Mouse (Mus musculus): Measurements from ENCODE around the gene Dip2a. TPM values are rescaled to one million over a fixed set of nuclear protein-coding genes. Genes with fewer than 3 reads are reported as not detected.

Dip2a gene
- polyA plus RNA-seq, 2 experiments: 8.3 to 32.2 TPM

DNA sequence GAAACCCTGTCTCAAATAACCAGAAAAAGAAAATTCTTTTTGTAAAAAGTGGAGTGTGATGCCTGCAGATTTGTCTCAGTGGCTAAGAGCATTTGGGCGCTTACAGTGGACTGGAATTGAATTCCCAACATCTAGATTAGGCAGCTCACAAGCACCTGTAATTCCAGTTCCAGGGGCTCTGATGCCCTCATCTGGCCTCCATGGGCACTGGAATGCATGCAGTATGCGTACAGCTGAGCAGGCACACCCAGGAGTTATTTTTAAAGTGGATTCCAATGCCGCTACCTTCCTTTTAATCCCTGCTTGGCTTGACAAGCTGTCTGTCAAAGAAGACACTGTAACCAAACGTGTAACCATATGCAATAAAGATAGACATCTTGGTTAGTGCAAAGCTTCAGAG, 105.7 kb downstream of the Dip2a start:
- no peak overlapping the region for H3K4me3 ChIP-seq (replicated peaks; ENCODE audit: low read length)
- no peak overlapping the region for H3K9ac ChIP-seq (ENCODE audit: low read depth, low read length, severe bottlenecking)
- H3K4me1 ChIP-seq (ENCODE audit: control insufficient read depth, insufficient read depth, low read length): peaks cover 8% of the 10 kb centered on the region
- H3K4me2 ChIP-seq (replicated peaks; ENCODE audit: low read depth, low read length, severe bottlenecking): no peak overlapping the region
- no peaks in the 10 kb centered on the region for H3K27me3 ChIP-seq (ENCODE audit: control insufficient read depth, insufficient read depth, low read length)
- DNase-seq (ENCODE audit: low spot score): no peak
- H3K36me3 ChIP-seq (ENCODE audit: control insufficient read depth, insufficient read depth, low read length): peaks cover 3% of the 10 kb centered on the region; the same call in 1 of the 2 replicates
- ATAC-seq (ENCODE audit: low FRiP score, low read depth): no peak
- H3K9me3 ChIP-seq (ENCODE audit: control insufficient read depth, low read length): no peaks in the 10 kb centered on the region
- no peak overlapping the region for H3K27ac ChIP-seq (replicated peaks; ENCODE audit: low read depth, low read length)
- no peak for TF ChIP-seq POLR2A (IDR thresholded peaks at IDR 0.05; ENCODE audit: borderline replicate concordance, extremely low read depth, insufficient read depth, insufficient read length)
- 62% methylated on average over 4 of the region's 4 CpGs for WGBS

DNA sequence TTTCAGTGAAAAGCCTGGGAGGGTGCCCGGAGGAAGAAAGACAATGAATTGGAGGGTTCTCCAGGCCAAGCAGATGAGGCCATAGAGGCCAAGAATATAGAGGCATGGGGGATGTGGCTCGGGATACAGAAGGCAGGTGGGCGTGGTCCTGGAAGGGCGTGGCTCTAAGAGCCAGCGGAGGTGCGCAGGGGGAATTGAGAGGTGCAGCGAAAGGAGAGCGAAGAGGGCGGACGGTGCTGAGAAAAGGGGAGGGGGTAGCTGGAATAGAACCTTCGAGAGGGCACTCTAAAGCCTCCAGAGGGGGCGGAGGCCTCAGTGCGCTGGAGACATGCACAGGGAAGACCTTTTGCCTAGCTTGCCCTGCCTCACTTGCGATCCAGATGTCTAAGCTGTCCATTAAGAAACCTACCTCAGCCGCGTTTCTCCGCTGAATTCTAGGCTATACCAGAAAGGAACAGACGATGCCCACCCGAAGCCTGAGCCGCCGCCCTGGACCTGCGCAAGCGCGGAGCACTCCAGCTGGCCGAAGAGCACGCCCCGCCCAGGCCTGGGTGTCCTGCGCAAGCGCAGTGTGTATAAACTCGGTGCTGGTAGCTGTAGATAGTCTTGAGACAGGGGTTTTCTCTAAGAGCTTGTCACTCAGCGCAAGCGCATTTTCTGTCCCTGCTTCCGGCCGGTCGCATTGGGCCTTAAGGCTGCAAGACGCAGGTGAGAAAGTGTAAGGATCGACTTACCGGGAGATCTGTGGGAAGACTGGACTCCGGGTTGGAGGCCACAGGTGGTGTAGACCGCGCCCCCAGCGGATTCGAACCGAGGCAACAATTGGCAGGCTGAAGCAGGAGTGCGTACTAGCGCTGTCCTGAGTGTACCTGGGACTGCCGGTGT, 107.5 kb downstream of the Dip2a start, which contains the start of gene Prmt2:
Gene Prmt2 (minus strand): TSS at position 525 of the 885 bp plus-strand sequence.
- Histone ChIP-seq H3K9me3 (ENCODE audit: control insufficient read depth, low read length) (no peaks in the 10 kb centered on the region), H3K4me3 (replicated peaks; ENCODE audit: low read length) (peak within 1 kb of the TSS; percentile 66), H3K27ac (replicated peaks; ENCODE audit: low read depth, low read length) (peak within 1 kb of the TSS; percentile 84), H3K9ac (ENCODE audit: low read depth, low read length, severe bottlenecking) (peak within 1 kb of the TSS; percentile 65), H3K4me1 (ENCODE audit: control insufficient read depth, insufficient read depth, low read length) (peaks cover 8% of the 10 kb centered on the region), H3K36me3 (ENCODE audit: control insufficient read depth, insufficient read depth, low read length) (peaks cover 3% of the 10 kb centered on the region; the same call in 1 of the 2 replicates), H3K27me3 (ENCODE audit: control insufficient read depth, insufficient read depth, low read length) (no peaks in the 10 kb centered on the region), H3K4me2 (replicated peaks; ENCODE audit: low read depth, low read length, severe bottlenecking) (peak within 1 kb of the TSS; percentile 69)
- 1% methylated on average over 47 of the region's 47 CpGs for WGBS
- ATAC-seq (ENCODE audit: low FRiP score, low read depth) (peak; percentile 97), DNase-seq (ENCODE audit: low spot score) (peak; percentile 94)
- TF ChIP-seq POLR2A (IDR thresholded peaks at IDR 0.05; ENCODE audit: borderline replicate concordance, extremely low read depth, insufficient read depth, insufficient read length): peak; percentile 84; the same call in 1 of the 2 replicates

DNA sequence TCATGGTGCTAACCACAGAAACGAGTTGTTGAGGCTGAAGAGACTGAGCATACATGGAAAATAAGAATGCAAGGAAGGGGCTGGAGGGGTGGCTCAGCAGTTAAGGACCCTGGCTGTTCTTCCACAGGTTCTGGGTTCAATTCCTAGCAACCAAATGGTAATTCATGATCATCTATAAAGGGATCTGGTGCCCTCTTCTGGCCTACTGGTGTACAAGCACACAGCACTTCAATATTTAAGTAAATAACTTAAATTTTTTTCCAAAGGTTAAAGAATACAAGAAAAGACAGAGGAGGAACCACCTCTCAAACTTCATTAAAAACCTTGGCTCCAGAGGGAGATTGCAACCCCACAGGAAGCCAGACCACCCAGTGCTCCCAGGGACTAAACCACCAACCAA, 115.5 kb downstream of the Dip2a start:
- no peak for ATAC-seq (ENCODE audit: low FRiP score, low read depth)

GRCm38 (mm10) chr10:76225944-76226343, 119.1 kb downstream of the Dip2a start:
- no peaks in the 10 kb centered on the region for H3K9me3 ChIP-seq (ENCODE audit: control insufficient read depth, low read length)
- no peaks in the 10 kb centered on the region for H3K4me1 ChIP-seq (ENCODE audit: control insufficient read depth, insufficient read depth, low read length)
- no peak for TF ChIP-seq POLR2A (IDR thresholded peaks at IDR 0.05; ENCODE audit: borderline replicate concordance, extremely low read depth, insufficient read depth, insufficient read length)
- ATAC-seq (ENCODE audit: low FRiP score, low read depth) (no peak), DNase-seq (ENCODE audit: low spot score) (no peak)
- 95% methylated on average over 11 of the region's 11 CpGs for WGBS
- H3K4me3 ChIP-seq (replicated peaks; ENCODE audit: low read length): no peak overlapping the region
- peaks cover 48% of the 10 kb centered on the region for H3K36me3 ChIP-seq (ENCODE audit: control insufficient read depth, insufficient read depth, low read length)
- H3K27ac ChIP-seq (replicated peaks; ENCODE audit: low read depth, low read length): no peak overlapping the region
- H3K27me3 ChIP-seq (ENCODE audit: control insufficient read depth, insufficient read depth, low read length): no peaks in the 10 kb centered on the region
- H3K9ac ChIP-seq (ENCODE audit: low read depth, low read length, severe bottlenecking): no peak overlapping the region
- no peak overlapping the region for H3K4me2 ChIP-seq (replicated peaks; ENCODE audit: low read depth, low read length, severe bottlenecking)

More for the DNA sequence above, 115.5 kb downstream of the Dip2a start:
- no peak overlapping the region for H3K9ac ChIP-seq (ENCODE audit: low read depth, low read length, severe bottlenecking)
- H3K4me2 ChIP-seq (replicated peaks; ENCODE audit: low read depth, low read length, severe bottlenecking): no peak overlapping the region
- H3K27me3 ChIP-seq (ENCODE audit: control insufficient read depth, insufficient read depth, low read length): no peaks in the 10 kb centered on the region
- H3K9me3 ChIP-seq (ENCODE audit: control insufficient read depth, low read length): no peaks in the 10 kb centered on the region
- DNase-seq (ENCODE audit: low spot score): no peak
- no peak for TF ChIP-seq POLR2A (IDR thresholded peaks at IDR 0.05; ENCODE audit: borderline replicate concordance, extremely low read depth, insufficient read depth, insufficient read length)
- no peak overlapping the region for H3K27ac ChIP-seq (replicated peaks; ENCODE audit: low read depth, low read length)
- H3K4me1 ChIP-seq (ENCODE audit: control insufficient read depth, insufficient read depth, low read length): no peaks in the 10 kb centered on the region
- H3K36me3 ChIP-seq (ENCODE audit: control insufficient read depth, insufficient read depth, low read length): peaks cover 14% of the 10 kb centered on the region; the same call in 1 of the 2 replicates
- WGBS: 69% methylated on average over 1 of the region's 1 CpGs
- H3K4me3 ChIP-seq (replicated peaks; ENCODE audit: low read length): no peak overlapping the region

DNA sequence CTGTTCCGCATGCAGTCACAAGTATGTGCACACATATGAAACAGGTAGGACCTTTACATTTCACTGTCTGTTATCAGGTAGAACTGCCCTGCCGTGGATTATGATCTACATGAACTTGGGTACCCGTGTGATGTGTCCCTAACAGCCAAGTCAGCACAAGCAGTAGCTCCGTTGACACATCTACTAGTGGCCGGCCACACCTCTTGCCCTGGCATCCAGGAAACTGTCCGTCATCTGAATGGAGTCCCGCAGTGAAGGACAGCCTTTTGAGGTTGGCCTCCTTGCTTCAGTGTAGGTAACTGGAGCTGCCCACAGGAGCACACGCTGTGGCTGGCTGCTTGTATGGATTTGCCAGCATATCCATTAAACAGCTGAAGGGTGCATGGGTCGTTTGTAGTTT, 126.9 kb downstream of the Dip2a start:
- Histone ChIP-seq H3K27me3 (ENCODE audit: control insufficient read depth, insufficient read depth, low read length) (no peaks in the 10 kb centered on the region), H3K4me1 (ENCODE audit: control insufficient read depth, insufficient read depth, low read length) (no peaks in the 10 kb centered on the region), H3K9me3 (ENCODE audit: control insufficient read depth, low read length) (peaks cover 16% of the 10 kb centered on the region; the same call in 1 of the 2 replicates), H3K9ac (ENCODE audit: low read depth, low read length, severe bottlenecking) (no peak overlapping the region), H3K36me3 (ENCODE audit: control insufficient read depth, insufficient read depth, low read length) (peaks cover 94% of the 10 kb centered on the region), H3K4me2 (replicated peaks; ENCODE audit: low read depth, low read length, severe bottlenecking) (no peak overlapping the region), H3K4me3 (replicated peaks; ENCODE audit: low read length) (no peak overlapping the region), H3K27ac (replicated peaks; ENCODE audit: low read depth, low read length) (no peak overlapping the region)
- ATAC-seq (ENCODE audit: low FRiP score, low read depth) (no peak), DNase-seq (ENCODE audit: low spot score) (no peak)
- no peak for TF ChIP-seq POLR2A (IDR thresholded peaks at IDR 0.05; ENCODE audit: borderline replicate concordance, extremely low read depth, insufficient read depth, insufficient read length)
- 81% methylated on average over 9 of the region's 9 CpGs for WGBS

All from limb, embryonic 14.5 days (tissue).